In genomic region chr8:70702842-70703182, GRCm38 (mm10) we compare ENCODE assay signal across 7 mouse cellular contexts. TPM values are rescaled to one million over a fixed set of nuclear protein-coding genes. Genes with fewer than 3 reads are reported as not detected.
A peak's percentile ranks its signal among the peaks of the same experiment; 100 is the strongest.
DNase-seq lines count a peak whose midpoint lies in the region.

No protein-coding gene starts in this region.

- DNase-seq in ovary, adult 18-20 months (ENCODE audit: low spot score), result peak; percentile 54
- DNase-seq in ovary, postnatal 10 days (ENCODE audit: low spot score), result no peak
- DNase-seq in cerebellum, adult 8-10 months, result peak; percentile 87
- DNase-seq in heart, adult 8-10 months (ENCODE audit: low spot score), result peak; percentile 85
- peak; percentile 58 to 72 for DNase-seq in lung, postnatal 4 days
- no peak for DNase-seq in spleen, adult 12 weeks (ENCODE audit: low spot score)
- DNase-seq in embryo, embryonic 10 days (ENCODE audit: low spot score), result no peak

RNA-seq across cellular contexts. Expression of gene Iqcn, which starts 0.4 kb away (rescaled TPM):
- total RNA-seq in heart, adult 8-10 months (2022), result under 1 TPM in 1 of 4 experiments, not detected in 3; 0.06 TPM

RNA-seq across cellular contexts. Expression of gene Jund, which starts 4.1 kb away (rescaled TPM):
- 100 to 1,000 TPM in 3 of 4 experiments, 10 to 100 TPM in 1; 84.2 to 134 (median 114) TPM for total RNA-seq in heart, adult 8-10 months (2022)

RNA-seq across cellular contexts. Expression of gene Gm3336, which starts 15.5 kb away (rescaled TPM):
- total RNA-seq in heart, adult 8-10 months (2022), result not detected

RNA-seq across cellular contexts. Expression of gene Pde4c, which starts 20.7 kb away (rescaled TPM):
- 1 to 10 TPM; 1.8 to 3.7 (median 2.4) TPM for total RNA-seq in heart, adult 8-10 months (2022)

RNA-seq across cellular contexts. Expression of gene Lsm4, which starts 29.8 kb away (rescaled TPM):
- total RNA-seq in heart, adult 8-10 months (2022), result 10 to 100 TPM; 57.9 to 67.1 (median 63.4) TPM

Comparison
In these comparisons a context has a peak if more than half of its experiments do, and no peak if none do; other contexts are left out.
1. DNase-seq: peak in ovary, adult 18-20 months (single experiment), cerebellum, adult 8-10 months (single experiment), heart, adult 8-10 months (single experiment) and lung, postnatal 4 days (2 of 2); none in ovary, postnatal 10 days (single experiment), spleen, adult 12 weeks (single experiment) and embryo, embryonic 10 days (single experiment).